Mouse (Mus musculus): ENCODE data around the gene Dnajc6.

The Dnajc6 gene

DNA sequence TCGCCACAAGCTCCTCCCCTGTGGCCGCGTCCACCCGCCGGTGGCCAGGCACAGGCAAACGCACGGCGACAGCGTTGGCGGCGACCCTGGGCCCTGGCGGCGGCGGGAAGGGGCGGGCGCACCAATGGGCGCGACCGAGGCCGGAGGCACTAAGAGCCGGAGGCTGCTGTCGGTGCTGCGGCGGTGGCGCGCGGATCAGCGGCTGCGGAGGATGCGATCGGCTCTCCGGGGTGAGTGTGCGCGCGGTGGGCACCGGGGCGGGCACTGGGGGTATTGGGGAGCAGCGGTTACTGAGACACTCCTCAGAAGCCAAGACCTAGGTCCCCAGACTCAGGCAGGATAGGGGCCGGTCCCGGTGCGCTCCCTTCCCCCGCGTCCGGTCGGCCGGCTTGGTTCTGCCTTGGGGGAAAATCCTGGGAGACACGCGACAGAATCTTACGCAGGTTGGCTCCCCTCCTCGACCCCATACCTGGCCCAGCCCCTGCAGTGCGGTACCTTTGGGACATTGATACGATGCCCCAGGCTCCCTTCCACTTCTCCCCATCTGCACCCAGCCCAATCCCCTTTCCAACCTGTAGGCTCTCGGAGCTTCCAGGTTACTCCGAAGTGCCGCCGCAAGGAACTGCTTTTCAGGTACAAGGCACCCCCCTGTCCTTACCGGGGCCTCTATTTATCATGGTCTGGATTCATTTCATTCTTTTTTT lies at the start of gene Dnajc6:
Gene Dnajc6, plus strand, starts transcription at position 115 of the 704 bp plus-strand sequence.
- no peak for DNase-seq (ENCODE audit: low spot score in 2 of 2)

DNA sequence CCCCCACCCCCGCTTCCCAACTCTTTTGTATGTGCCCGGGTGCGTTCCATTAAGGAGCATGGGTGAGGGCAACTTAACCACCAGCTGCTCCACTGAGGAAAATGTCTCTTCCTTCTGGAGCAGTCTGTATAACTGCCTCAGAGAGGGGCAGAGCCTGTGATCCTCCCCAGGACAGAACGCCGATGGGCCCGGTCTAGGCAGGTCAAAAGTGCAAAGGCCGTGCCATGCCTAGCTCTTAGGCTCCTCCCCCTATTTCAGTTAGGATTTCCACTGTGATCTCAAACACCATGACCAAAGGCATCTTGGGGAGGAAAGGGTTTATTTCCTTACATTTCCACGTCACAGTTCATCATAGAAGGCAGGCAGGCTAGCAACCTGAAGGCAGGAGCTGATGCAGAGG lies 47.7 kb upstream of the Dnajc6 start:
- DNase-seq (ENCODE audit: low spot score in 2 of 2), result no peak

DNA sequence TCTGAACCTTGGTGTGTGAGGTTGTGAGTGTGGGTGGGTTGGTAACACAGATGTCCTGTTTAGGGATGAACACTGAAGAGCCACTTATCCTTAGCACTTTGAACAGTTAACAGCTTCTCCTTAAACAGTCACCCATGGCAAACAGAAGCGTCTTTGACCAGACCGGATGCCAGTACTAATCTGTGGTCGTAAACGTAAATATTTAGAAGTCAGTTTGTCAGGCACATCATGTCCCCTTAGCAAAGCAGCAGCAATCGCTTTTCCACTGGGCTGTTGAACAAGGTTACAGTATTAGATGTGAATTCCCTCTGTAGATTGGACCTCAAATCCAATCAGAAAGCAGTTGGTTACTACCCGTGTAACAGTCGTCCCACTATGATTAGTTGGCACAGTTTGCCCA lies 47.1 kb upstream of the Dnajc6 start:
- DNase-seq (ENCODE audit: low spot score in 2 of 2), result no peak

DNA sequence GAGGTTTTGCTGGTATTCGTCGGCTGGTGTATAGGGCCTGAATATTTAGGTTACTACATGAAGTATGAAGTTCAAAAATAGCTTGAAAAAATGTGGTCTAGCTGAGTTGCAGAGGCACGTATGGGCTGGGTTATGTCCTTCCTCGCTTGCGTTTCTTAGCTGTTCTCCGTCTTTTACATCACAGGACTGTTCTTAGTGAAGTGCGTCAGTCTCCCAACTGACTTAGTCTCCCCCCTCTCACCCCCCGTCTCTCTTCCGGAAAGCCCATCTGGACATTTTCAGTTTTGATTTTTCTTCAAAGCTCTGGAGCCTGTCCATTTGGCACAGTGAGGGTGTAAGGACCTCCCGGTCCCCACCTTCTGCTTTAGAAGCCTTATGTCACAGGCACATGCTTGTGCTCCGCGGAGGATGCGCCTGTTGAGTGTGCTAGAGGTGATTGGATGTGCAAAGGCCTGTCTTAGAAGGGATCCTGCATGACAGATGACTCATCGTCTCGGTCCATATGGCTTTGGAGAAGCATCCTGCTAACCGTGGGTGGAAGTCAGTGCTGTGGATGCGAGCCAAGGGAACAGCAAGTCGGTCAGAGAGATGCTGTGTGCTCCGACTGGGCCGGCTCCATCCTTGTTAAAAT lies 46.2 kb upstream of the Dnajc6 start:
- no peak for DNase-seq (ENCODE audit: low spot score in 2 of 2)

DNA sequence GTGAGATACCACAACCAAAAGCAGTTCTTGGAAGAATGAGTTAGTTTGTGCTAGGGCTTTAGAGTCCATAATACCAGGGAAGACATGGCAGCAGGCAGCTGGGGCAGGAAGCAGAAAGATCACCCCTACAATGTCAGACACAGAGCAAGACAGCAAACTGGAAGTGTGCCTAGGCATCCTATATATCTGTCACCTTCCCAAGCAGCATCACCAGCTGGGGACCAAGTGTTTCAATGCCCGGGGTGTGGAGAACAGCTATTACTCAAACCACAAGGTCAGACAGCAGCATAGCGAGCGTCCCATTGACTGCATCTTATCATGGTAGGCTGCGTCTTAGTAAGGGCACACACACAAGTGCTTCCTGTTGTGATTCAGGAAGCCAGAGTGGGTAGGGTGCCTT lies 45.4 kb upstream of the Dnajc6 start:
- no peak for DNase-seq (ENCODE audit: low spot score in 2 of 2)

DNA sequence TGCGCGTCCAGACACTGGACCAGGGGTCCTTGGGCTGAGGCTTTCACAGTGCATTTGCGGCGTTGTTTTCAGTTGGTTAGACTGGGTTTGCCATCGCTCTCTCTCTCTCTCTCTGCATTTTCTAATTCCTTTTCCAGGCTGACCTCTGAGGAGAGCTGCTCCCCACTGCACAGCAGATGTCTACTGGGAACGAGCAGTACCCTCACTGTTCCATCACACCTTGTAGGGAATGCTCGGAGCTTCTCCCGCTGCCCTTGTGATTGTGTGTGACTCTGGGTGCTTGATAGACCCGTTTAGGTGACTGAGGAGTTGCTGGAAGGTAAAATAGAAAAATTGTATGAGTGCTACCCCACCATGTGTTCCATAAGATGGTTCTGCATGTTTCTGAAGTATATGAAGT lies 43.6 kb upstream of the Dnajc6 start:
- DNase-seq (ENCODE audit: low spot score in 2 of 2), result no peak

DNA sequence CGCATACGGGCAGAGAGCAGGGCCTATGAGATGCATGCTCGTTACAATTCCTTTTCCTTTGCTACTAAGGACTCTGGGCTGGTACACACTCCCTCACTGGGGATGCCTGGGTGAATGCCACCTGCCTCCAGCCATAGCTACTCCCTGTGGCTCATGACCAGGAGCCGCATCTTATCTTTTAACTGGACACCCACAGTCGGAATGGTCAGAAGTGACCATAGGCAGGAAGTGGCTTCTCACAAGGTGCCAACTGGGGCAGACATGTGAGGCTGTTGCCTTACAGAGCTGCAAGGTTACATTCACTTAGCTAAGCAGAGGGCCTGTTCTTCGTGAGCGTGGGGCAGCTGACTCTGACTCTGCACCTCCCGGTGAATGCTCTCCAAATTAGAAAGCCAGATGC lies 39.3 kb upstream of the Dnajc6 start:
- DNase-seq (ENCODE audit: low spot score in 2 of 2), result no peak

DNA sequence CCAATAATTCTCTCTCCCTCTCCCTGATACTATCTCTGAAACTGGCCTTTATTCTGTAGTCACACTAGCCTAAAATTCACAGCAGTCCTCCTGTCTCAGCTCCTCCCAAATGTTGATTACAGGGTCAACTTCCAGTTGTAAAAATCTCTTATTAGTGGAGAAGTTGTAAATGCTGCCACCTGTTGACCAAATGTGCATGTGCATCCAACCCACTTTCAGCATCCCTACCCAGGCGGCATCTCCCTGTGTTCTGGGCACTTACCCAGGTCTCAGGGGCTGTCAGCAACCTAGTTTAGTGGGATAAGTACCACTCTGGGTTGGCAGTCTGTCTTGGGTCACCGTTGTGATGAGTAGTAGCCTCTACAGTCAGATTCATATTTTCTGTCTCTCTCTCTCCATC lies 38.1 kb upstream of the Dnajc6 start:
- DNase-seq (ENCODE audit: low spot score in 2 of 2), result peak; percentile 2 to 10

DNA sequence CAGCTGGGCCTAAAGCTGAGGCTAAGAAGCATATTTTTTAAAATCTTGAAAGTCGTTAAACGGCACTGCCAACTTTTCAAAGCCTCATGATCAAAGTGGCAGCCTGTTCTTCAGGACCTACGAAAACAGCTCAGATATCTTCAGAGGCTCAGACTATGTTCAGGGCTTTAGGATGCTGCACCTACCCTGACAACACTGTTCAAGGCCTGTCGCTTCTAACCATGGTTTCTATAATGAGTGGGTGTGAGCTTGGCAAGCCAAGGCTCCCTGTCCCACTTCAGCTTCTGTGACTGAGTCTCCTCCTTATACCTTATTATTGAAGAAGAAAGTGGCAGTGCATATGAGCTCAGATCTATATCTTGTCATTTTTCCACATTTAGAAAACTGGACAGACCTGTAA lies 37.1 kb upstream of the Dnajc6 start:
- no peak for DNase-seq (ENCODE audit: low spot score in 2 of 2)

DNA sequence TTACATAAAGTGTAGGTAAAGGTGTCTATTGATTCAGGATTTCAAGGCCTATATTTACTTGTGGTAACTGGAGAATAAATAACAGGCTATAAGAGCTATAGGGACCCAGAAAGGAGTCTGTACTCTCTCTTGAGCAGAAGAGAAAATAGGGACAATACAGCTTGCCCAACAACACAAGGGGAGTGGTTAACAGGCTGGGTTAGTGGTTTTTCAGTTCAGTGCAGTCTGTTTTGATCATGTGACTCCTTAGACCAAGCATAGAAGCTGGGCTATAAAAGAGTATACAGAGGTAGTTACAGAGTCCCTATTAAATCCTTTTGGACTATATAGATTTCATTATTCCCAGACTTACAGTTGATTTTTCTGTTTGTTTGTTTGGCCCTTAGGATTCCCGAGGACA lies 36.3 kb upstream of the Dnajc6 start:
- no peak for DNase-seq (ENCODE audit: low spot score in 2 of 2)

DNA sequence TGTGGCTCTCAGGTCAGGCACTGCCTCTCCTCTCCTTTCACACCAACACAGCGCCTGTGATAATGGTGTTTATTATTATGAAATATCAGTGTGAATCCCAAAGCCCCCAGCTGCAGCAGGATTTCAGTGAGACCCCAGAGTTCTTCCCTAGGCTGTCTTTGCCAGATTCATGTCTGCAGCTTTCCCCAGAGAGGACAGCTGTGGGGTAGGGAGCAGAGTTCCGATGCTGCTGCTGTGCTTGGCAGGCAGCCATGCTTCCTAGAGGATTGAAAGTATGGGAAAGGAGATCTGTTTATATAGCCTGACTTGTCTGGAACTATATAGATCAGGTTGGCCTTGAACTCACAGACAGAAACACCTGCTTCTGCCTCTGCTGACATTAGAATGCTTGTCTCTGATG lies 34.4 kb upstream of the Dnajc6 start:
- DNase-seq (ENCODE audit: low spot score in 2 of 2), result no peak

DNA sequence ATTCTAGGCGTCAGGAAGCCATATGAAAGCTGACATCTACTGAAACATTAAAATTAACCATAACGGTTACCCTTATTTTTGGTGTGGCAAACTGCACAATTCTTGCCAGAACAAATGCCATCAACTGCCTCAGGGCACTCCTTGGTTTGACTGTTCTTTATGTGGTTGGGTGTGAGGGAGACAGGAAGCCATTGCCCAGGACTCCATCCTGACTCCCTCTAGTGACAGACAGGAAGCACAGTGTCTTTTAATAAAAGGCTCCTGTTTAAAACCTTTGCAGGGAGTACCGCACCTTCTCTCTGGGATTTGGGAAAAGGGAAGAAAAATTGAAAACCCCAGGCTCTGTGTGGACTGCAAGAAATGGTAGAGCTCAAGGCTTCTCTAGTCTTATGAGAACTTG lies 30.2 kb upstream of the Dnajc6 start:
- DNase-seq (ENCODE audit: low spot score in 2 of 2), result no peak

DNA sequence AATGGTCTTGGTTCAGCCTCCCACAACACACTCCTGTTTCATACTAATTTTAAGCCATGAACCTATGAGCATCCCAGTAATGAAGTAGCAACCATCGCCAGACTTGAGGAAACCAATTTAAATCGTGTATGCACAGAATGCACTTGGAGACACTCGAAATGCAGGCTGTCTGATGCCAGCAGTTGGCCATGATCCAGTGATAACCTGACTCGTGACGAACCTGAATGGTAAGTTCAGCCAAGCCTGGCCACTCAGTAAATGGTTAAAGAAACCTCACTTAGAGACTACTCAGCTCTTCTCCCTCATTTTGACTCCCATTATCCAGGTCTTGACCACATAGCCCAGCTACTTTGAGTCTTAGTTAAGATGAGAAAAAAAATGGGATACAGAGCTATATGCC lies 27.2 kb upstream of the Dnajc6 start:
- DNase-seq (ENCODE audit: low spot score in 2 of 2), result no peak

DNA sequence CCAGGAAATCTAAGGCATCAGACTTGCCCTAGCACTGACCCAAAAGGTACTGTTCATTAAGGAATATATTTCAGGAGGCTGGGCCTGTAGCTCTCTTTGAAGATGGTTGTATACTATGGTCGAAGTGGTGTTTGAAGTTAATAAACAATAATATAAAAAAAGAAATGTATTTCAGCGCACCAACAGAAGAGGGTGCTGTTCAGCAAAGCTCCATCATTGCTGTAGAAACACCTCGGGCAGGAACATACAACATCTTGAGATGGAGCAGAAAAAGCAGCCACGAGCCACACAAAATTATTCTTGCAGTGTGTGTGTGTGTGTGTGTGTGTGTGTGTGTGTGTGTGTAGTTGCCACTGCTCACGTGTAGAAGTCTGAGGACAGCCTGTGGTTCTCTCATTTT lies 25.9 kb upstream of the Dnajc6 start:
- no peak for DNase-seq (ENCODE audit: low spot score in 2 of 2)

DNA sequence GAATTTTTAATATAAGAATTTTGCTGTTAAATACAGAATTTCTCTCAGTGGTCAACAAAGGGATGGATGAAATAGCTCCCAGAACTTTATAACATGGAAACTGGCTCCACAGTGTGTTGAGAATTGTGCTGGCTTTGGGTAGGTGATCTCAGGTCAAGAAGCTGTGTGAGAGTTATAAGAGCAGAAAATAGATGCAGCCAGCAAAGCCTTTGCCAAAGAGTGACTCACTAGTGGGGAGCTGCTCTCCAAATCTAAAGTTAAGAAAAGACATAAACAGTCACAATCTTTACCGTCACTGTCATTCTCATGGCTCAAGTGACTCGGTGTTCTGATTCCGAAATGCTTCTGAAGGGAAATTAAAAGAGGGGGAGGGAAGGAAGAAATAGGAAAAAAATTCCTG lies 23.7 kb upstream of the Dnajc6 start:
- no peak for DNase-seq (ENCODE audit: low spot score in 2 of 2)

DNA sequence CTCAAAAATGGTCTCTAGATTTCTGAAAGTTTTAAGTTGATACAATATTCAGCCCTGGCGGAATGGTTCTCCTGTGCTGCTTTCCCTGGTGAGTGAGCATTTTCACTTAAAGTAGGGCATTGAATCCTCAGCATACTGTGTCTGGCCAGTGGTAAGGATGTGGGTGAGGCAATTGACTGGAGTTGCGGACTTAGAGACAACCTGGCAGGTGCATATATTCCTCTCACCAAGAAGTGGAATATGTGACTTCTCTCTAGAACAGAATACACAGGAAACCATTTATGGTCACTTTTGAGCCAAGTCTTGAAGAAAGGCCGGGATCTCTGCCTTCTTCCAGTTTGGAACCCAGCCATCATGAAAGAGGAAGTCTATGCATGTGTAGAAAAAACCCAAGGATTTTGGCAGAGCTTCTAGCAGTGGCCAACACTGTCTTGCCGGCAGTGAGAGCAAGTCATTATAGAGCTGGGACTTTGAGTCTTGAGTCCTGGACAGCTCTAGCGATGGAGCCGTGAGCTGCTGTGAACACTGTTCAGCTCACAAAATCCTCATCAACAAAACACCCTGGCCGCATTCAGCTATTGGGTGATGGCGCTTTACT lies 6.0 kb upstream of the Dnajc6 start:
- no peak for DNase-seq (ENCODE audit: low spot score in 2 of 2)

DNA sequence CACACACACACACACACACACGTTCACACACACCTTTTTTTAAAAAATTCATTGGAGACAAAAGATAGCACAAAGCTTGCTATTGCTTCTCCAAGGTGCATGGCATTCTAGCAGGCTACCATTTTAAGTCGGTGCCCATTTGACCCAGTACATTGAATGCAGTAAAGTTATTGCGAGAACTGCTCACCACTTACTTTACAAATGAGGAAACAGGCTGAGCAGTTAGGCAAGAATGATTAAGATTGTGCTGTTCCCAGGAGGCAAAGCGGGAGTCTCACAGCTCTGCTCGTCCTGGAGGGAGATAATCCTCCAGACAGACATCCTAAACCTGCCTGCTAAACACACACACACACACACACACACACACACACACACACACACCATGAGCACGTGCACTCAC lies 4.7 kb upstream of the Dnajc6 start:
- DNase-seq (ENCODE audit: low spot score in 2 of 2), result no peak

DNA sequence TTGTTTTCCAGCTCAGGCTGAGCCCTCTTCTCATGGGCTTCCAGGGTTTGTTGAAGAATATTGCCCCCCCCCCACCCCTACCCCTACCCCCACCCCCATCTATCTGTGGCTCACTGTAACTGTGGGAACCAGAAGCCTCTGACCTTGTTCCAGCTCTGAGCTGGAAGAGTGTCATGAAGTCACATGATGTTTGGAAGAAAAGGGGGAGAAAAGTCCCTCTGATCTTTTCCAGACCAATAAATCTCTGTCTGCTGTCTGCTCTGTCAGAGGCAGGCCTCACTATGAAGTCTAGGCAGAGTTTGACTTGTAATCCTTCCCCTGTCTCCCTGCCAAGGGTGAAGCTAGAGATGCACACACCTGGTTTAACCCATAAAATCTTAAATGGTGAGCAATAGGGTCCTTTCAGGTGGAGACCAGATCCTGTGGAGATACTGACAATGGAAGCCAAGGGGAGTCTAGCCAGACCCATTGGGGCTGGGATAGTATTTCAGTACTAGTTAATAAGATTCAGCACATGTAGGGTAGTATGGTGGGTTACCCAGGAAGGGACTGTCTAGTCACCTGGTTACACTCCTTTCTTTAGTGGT lies 2.7 kb upstream of the Dnajc6 start:
- DNase-seq (ENCODE audit: low spot score in 2 of 2), result no peak

DNA sequence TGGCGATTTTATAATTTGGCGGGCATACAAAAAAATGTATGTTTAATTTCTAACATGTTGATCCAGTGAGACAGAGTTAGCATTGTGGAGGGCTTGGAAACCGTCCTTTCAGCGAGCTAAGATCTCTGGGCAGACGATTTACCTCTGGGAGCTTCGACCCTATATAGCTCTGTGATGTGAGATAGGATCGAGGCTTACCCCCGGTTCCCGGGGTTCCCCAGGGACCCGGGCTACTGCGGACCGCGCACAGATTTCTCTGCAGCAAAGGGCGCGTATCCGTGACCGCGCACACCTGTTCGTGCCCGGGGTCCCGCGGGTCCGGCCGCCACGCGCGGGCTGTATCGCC lies 287 bp upstream of the Dnajc6 start:
- no peak for DNase-seq (ENCODE audit: low spot score in 2 of 2)

DNA sequence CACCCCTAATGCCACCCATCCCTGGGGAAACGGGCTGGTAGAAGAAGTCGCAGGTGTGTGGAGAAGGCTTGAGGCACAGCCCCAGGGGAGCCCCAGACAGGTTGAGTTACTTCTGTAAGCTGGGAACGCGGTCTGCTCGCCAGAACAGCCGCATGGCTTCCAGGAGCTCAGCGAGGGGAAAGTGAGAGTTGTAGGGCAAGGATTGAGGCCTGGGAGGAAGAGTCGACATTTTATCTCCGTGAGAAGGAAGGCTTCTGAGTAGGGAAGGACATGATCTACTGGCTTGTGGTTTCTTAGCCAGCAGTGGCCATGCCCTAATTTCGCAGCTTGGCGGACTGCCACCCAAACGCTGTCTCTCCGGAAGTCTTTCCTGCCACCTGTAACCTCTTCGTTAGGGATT lies 888 bp downstream of the Dnajc6 start:
- no peak for DNase-seq (ENCODE audit: low spot score in 2 of 2)

DNA sequence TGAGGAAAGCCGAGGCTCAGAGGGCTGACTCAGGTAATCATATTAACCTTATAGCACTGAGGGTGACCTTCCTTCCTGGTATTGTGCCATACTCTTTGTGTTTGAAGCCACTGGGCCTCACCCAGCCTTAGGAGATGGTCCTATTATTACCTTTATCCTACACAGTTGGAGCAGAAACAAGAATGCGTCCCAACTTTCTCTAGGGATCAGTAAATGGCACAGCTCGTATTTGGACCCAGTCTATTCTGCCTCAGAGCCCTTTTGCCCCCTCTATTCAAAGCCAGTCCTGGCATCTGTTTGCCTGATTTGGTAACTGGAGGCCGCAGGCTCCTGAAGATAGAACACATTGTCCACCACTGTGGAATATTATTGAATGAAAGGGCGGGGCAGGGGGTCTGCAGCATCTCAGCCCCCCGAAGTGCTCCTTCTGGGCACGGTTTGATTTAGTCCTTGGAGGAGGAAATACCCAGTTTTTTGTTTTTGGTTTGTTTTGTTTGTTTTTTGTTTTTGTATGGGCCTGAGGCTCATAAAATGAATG lies 8.1 kb downstream of the Dnajc6 start:
- no peak for DNase-seq (ENCODE audit: low spot score in 2 of 2)

DNA sequence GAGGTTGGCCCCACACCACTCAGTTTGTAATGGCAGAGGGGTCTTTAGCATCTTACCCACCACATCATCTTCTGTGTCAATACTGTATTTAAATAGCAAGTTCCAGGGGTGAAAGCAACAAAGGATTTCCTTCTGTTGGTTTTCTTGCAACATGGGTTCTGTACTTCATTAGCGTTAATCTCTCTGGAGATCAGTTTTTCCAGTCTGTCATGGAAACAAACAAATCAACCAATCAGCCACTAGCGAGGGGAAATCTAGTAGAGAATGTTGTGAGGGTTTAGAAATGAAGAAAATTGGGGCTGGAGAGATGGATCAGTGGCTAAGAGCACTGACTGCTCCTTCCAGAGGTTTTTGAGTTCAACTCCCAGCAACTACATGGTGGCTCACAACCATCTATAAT lies 9.5 kb downstream of the Dnajc6 start:
- no peak for DNase-seq (ENCODE audit: low spot score in 2 of 2)

DNA sequence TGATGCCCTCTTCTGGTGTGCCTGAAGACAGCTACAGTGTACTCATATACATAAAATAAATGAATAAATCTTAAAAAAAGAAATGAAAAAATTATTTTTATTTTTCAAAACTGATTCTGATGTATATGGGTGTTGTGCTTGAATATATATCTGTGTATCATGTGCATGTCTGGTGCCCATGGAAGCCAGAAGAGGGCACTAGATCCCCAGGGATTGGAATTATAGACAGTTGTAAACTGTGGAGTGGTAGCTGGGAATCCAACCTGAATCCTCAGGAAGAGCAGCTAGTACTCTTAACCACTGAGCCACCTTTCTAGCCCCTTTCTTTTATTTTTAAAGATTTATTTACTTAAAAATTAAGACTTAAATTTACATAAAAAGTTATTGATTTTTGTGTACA lies 9.9 kb downstream of the Dnajc6 start:
- DNase-seq (ENCODE audit: low spot score in 2 of 2), result no peak
